Mouse (Mus musculus) left cerebral cortex, adult 18-20 months (tissue): ENCODE data around the gene Ifitm10. TPM values are rescaled to one million over a fixed set of nuclear protein-coding genes. Genes with fewer than 3 reads are reported as not detected.

ENCODE experiments used
- DNase-seq, 2 experiments: peaks; one replicate each; pipeline ENCODE4 v3.0.0; 2021 to 2022; ENCODE audit warnings: low spot score in 2 of 2, mixed read lengths in 1 of 2
- total RNA-seq, 2 experiments: library from RNA; stranded (reverse); gene quantifications; 2 replicates each; pipeline ENCODE4 v1.2.3; 2021

Ifitm10 gene
- total RNA-seq, 2 experiments from 2014 or later, result 35.2 to 38.2 TPM

GRCm38 (mm10) chr7:142278183-142278582, 95.4 kb downstream of the Ifitm10 start:
- peak; percentile 71 to 79 for DNase-seq

Other genes starting within 250 kb of the Ifitm10 start
- gene Gm39115, start 237.7 kb downstream of the Ifitm10 start, total RNA-seq, result not detected
- not detected for gene Gm45337, start 229.1 kb downstream of the Ifitm10 start, total RNA-seq
- not detected for gene Gm29735, start 216.6 kb downstream of the Ifitm10 start, total RNA-seq
- gene Gm4553, start 208.0 kb downstream of the Ifitm10 start, total RNA-seq, result not detected
- gene Krtap5-2, start 197.7 kb downstream of the Ifitm10 start, total RNA-seq, result not detected
- not detected for gene Gm10153, start 183.4 kb downstream of the Ifitm10 start, total RNA-seq
- not detected for gene Krtap5-3, start 172.4 kb downstream of the Ifitm10 start, total RNA-seq
- gene Gm7579, start 161.9 kb downstream of the Ifitm10 start, total RNA-seq, result not detected
- not detected for gene Krtap5-5, start 143.8 kb downstream of the Ifitm10 start, total RNA-seq
- not detected for gene Gm40460, start 132.7 kb downstream of the Ifitm10 start, total RNA-seq
- not detected for gene Gm2431, start 115.4 kb downstream of the Ifitm10 start, total RNA-seq
- not detected for gene Gm4559, start 99.4 kb downstream of the Ifitm10 start, total RNA-seq
- not detected for gene Krtap5-1, start 76.6 kb downstream of the Ifitm10 start, total RNA-seq
- not detected for gene Krtap5-4, start 70.2 kb downstream of the Ifitm10 start, total RNA-seq
- gene Gm49369, start 8.9 kb upstream of the Ifitm10 start, total RNA-seq, result 1 to 10 TPM in 1 of 2 experiments, not detected in 1; 6.0 TPM
- 100 to 1,000 TPM; 307 to 342 TPM for gene Ctsd, start 14.3 kb upstream of the Ifitm10 start, total RNA-seq
- not detected for gene Syt8, start 61.1 kb upstream of the Ifitm10 start, total RNA-seq
- under 1 TPM in 1 of 2 experiments, not detected in 1; 0.44 TPM for gene Tnni2, start 68.1 kb upstream of the Ifitm10 start, total RNA-seq
- gene Lsp1, start 87.1 kb upstream of the Ifitm10 start, total RNA-seq, result 1 to 10 TPM; 4.2 to 5.7 TPM
- gene Tnnt3, start 125.1 kb upstream of the Ifitm10 start, total RNA-seq, result not detected
- 1 to 10 TPM; 3.1 to 5.9 TPM for gene Mrpl23, start 158.9 kb upstream of the Ifitm10 start, total RNA-seq